Mouse (Mus musculus): ENCODE measurements around the gene Tufm. TPM values are rescaled to one million over a fixed set of nuclear protein-coding genes. Genes with fewer than 3 reads are reported as not detected.

Gene Tufm
- polyA plus RNA-seq, 1 experiment from 2014 or later = 57.7 TPM

- H3K27me3 ChIP-seq (ENCODE audit: insufficient read depth, low read length) = no peaks in the 10 kb centered on the region
- H3K9me3 ChIP-seq (ENCODE audit: low read length) = no peaks in the 10 kb centered on the region
- H3K36me3 ChIP-seq (replicated peaks; ENCODE audit: insufficient read depth, low read length) = peaks cover 18% of the 10 kb centered on the region
- ATAC-seq (no peak), DNase-seq (no peak)
- peaks cover 16% of the 10 kb centered on the region for H3K4me1 ChIP-seq (ENCODE audit: insufficient read depth)
- no peak within 1 kb of the TSS for H3K9ac ChIP-seq (replicated peaks)
- no peak within 1 kb of the TSS for H3K4me2 ChIP-seq (ENCODE audit: low read depth, low read length)
- TF ChIP-seq EP300 (IDR thresholded peaks at IDR 0.05; ENCODE audit: low read depth) (no peak), CTCF (IDR thresholded peaks at IDR 0.05; ENCODE audit: low read depth) (no peak)
- no peak within 1 kb of the TSS for H3K4me3 ChIP-seq (ENCODE audit: low read depth, low read length)
- H3K27ac ChIP-seq (ENCODE audit: low read depth) = no peak within 1 kb of the TSS
- WGBS (ENCODE audit: insufficient replicate concordance) = 60% methylated on average over 4 of the region's 5 CpGs
Measured at GRCm38 (mm10) chr7:126463004-126463403, 24.2 kb upstream of the Tufm start, which contains the start of gene Atp2a1. TSS of gene Atp2a1 (minus strand) at chr7:126463108.

- no peak overlapping the region for H3K27ac ChIP-seq (ENCODE audit: low read depth)
- H3K36me3 ChIP-seq (replicated peaks; ENCODE audit: insufficient read depth, low read length) = peaks cover 22% of the 10 kb centered on the region
- H3K4me3 ChIP-seq (ENCODE audit: low read depth, low read length) = no peak overlapping the region
- no peaks in the 10 kb centered on the region for H3K27me3 ChIP-seq (ENCODE audit: insufficient read depth, low read length)
- 70% methylated on average over 4 of the region's 4 CpGs for WGBS (ENCODE audit: insufficient replicate concordance)
- DNase-seq (no peak), ATAC-seq (no peak)
- no peak overlapping the region for H3K9ac ChIP-seq (replicated peaks)
- H3K4me2 ChIP-seq (ENCODE audit: low read depth, low read length) = no peak overlapping the region
- TF ChIP-seq CTCF (IDR thresholded peaks at IDR 0.05; ENCODE audit: low read depth) (no peak), EP300 (IDR thresholded peaks at IDR 0.05; ENCODE audit: low read depth) (no peak)
- peaks cover 16% of the 10 kb centered on the region for H3K4me1 ChIP-seq (ENCODE audit: insufficient read depth)
- no peaks in the 10 kb centered on the region for H3K9me3 ChIP-seq (ENCODE audit: low read length)
Measured at GRCm38 (mm10) chr7:126463547-126463946, 23.6 kb upstream of the Tufm start.

- Histone ChIP-seq H3K4me1 (ENCODE audit: insufficient read depth) (peaks cover 16% of the 10 kb centered on the region), H3K4me2 (ENCODE audit: low read depth, low read length) (no peak overlapping the region), H3K9me3 (ENCODE audit: low read length) (no peaks in the 10 kb centered on the region), H3K36me3 (replicated peaks; ENCODE audit: insufficient read depth, low read length) (peaks cover 28% of the 10 kb centered on the region), H3K27me3 (ENCODE audit: insufficient read depth, low read length) (no peaks in the 10 kb centered on the region), H3K9ac (replicated peaks) (no peak overlapping the region), H3K27ac (ENCODE audit: low read depth) (no peak overlapping the region), H3K4me3 (ENCODE audit: low read depth, low read length) (no peak overlapping the region)
- DNase-seq = peak; percentile 44
- TF ChIP-seq CTCF (IDR thresholded peaks at IDR 0.05; ENCODE audit: low read depth) = no peak
- no peak for TF ChIP-seq EP300 (IDR thresholded peaks at IDR 0.05; ENCODE audit: low read depth)
- 27% methylated on average over 4 of the region's 4 CpGs for WGBS (ENCODE audit: insufficient replicate concordance)
- ATAC-seq = peak; percentile 33; the same call in 1 of the 2 replicates
Measured at GRCm38 (mm10) chr7:126464121-126464520, 23.0 kb upstream of the Tufm start.

- DNase-seq (no peak), ATAC-seq (no peak)
- H3K9me3 ChIP-seq (ENCODE audit: low read length) = no peaks in the 10 kb centered on the region
- no peak overlapping the region; the same call in 1 of the 2 replicates for H3K9ac ChIP-seq (replicated peaks)
- no peak overlapping the region for H3K4me3 ChIP-seq (ENCODE audit: low read depth, low read length)
- no peaks in the 10 kb centered on the region for H3K27me3 ChIP-seq (ENCODE audit: insufficient read depth, low read length)
- TF ChIP-seq EP300 (IDR thresholded peaks at IDR 0.05; ENCODE audit: low read depth) = no peak
- TF ChIP-seq CTCF (IDR thresholded peaks at IDR 0.05; ENCODE audit: low read depth) = no peak
- 58% methylated on average over 5 of the region's 5 CpGs for WGBS (ENCODE audit: insufficient replicate concordance)
- H3K4me1 ChIP-seq (ENCODE audit: insufficient read depth) = peaks cover 16% of the 10 kb centered on the region
- peaks cover 32% of the 10 kb centered on the region for H3K36me3 ChIP-seq (replicated peaks; ENCODE audit: insufficient read depth, low read length)
- no peak overlapping the region for H3K27ac ChIP-seq (ENCODE audit: low read depth)
- H3K4me2 ChIP-seq (ENCODE audit: low read depth, low read length) = no peak overlapping the region
Measured at GRCm38 (mm10) chr7:126464836-126465235, 22.3 kb upstream of the Tufm start.

- no peaks in the 10 kb centered on the region for H3K9me3 ChIP-seq (ENCODE audit: low read length)
- H3K27me3 ChIP-seq (ENCODE audit: insufficient read depth, low read length) = no peaks in the 10 kb centered on the region
- no peak overlapping the region for H3K4me3 ChIP-seq (ENCODE audit: low read depth, low read length)
- H3K4me1 ChIP-seq (ENCODE audit: insufficient read depth) = peaks cover 19% of the 10 kb centered on the region
- H3K36me3 ChIP-seq (replicated peaks; ENCODE audit: insufficient read depth, low read length) = peaks cover 36% of the 10 kb centered on the region
- 26% methylated on average over 7 of the region's 7 CpGs for WGBS (ENCODE audit: insufficient replicate concordance)
- ATAC-seq (peak; percentile 24; the same call in 1 of the 2 replicates), DNase-seq (no peak)
- no peak overlapping the region for H3K4me2 ChIP-seq (ENCODE audit: low read depth, low read length)
- no peak overlapping the region for H3K27ac ChIP-seq (ENCODE audit: low read depth)
- TF ChIP-seq CTCF (IDR thresholded peaks at IDR 0.05; ENCODE audit: low read depth) (no peak), EP300 (IDR thresholded peaks at IDR 0.05; ENCODE audit: low read depth) (no peak)
- peak overlapping the region; percentile 18; the same call in 1 of the 2 replicates for H3K9ac ChIP-seq (replicated peaks)
Measured at GRCm38 (mm10) chr7:126465246-126466030, 21.7 kb upstream of the Tufm start.

- Histone ChIP-seq H3K4me3 (ENCODE audit: low read depth, low read length) (no peak overlapping the region), H3K9ac (replicated peaks) (no peak overlapping the region), H3K4me2 (ENCODE audit: low read depth, low read length) (no peak overlapping the region), H3K4me1 (ENCODE audit: insufficient read depth) (peaks cover 22% of the 10 kb centered on the region), H3K36me3 (replicated peaks; ENCODE audit: insufficient read depth, low read length) (peaks cover 39% of the 10 kb centered on the region), H3K27me3 (ENCODE audit: insufficient read depth, low read length) (no peaks in the 10 kb centered on the region), H3K27ac (ENCODE audit: low read depth) (no peak overlapping the region), H3K9me3 (ENCODE audit: low read length) (no peaks in the 10 kb centered on the region)
- ATAC-seq = no peak
- TF ChIP-seq EP300 (IDR thresholded peaks at IDR 0.05; ENCODE audit: low read depth) (no peak), CTCF (IDR thresholded peaks at IDR 0.05; ENCODE audit: low read depth) (no peak)
- no peak for DNase-seq
- 67% methylated on average over 9 of the region's 9 CpGs for WGBS (ENCODE audit: insufficient replicate concordance)
Measured at GRCm38 (mm10) chr7:126466116-126466515, 21.0 kb upstream of the Tufm start.
